Mouse (Mus musculus) spleen, adult 10 weeks (tissue): Measurements from ENCODE around the gene G6pd2. TPM values are rescaled to one million over a fixed set of nuclear protein-coding genes. Genes with fewer than 3 reads are reported as not detected.

Source experiments
- polyA plus RNA-seq: library from polyadenylated mRNA; stranded (reverse); fragments of 350-450 nt; fragmentation: Illumina TruSeq; extraction: RNeasy Lipid Tissue Mini Kit (QIAGEN cat#74804); gene quantifications from one replicate; pipeline ENCODE4 v1.2.3, GENCODE M21; 2015; ENCODE audit warnings: low replicate concordance; ENCODE audit not compliant: insufficient read depth

The G6pd2 gene
- polyA plus RNA-seq, result not detected

DNA sequence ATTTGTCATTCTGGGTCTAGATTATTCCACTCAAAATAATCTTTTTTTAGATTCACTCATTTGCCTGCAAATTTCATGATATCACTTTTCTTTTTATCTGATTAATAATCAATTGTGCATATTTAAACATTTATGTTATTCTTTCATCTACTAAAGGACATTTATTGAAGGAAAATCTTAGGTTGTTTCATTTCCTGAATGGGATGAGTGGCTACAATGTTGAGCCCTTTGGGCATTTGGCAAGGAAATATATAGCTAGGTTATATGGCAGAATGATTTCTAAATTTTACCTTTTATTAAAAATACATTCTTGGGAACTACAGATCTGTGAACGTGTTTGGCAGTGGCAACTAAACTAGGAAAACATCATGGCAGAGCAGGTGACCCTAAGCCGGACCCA, at the start of gene G6pd2:
Gene G6pd2, plus strand, starts transcription at position 301 of the 400 bp plus-strand sequence.

